Mouse (Mus musculus) forebrain, embryonic 14.5 days (tissue): ENCODE data around the gene Syt17. TPM values are rescaled to one million over a fixed set of nuclear protein-coding genes. Genes with fewer than 3 reads are reported as not detected.

Experiments used
- ATAC-seq: fragments of 200-750 bp; cut with Nextera tagmentation; 2 replicates; pipeline ENCODE4 v1.8.0; 2017; ENCODE audit warnings: mild to moderate bottlenecking, moderate library complexity
- DNase-seq: peaks from one replicate; pipeline ENCODE4 v3.0.0-alpha.2; 2015; ENCODE audit warnings: low spot score
- H3K27ac ChIP-seq: fragments of 300-500 bp; sonication (generic); 2 replicates; pipeline ENCODE4 v1.5.1; 2014; ENCODE audit warnings: low read depth, mild to moderate bottlenecking, control low read depth, low read length, moderate library complexity
- H3K27me3 ChIP-seq: fragments of 300-500 bp; sonication (generic); replicated peaks from 2 replicates; pipeline ENCODE4 v1.6.1; 2014; ENCODE audit warnings: low read length, control low read depth, mixed read lengths; ENCODE audit not compliant: control insufficient read depth, insufficient read depth
- H3K36me3 ChIP-seq: fragments of 300-500 bp; sonication (generic); 2 replicates; pipeline ENCODE4 v1.6.1; 2014; ENCODE audit warnings: low read length, control low read depth; ENCODE audit not compliant: control insufficient read depth, insufficient read depth
- H3K4me1 ChIP-seq: fragments of 300-500 bp; sonication (generic); 2 replicates; pipeline ENCODE4 v1.6.1; 2014; ENCODE audit warnings: antibody characterized with exemption, low read length, control low read depth; ENCODE audit not compliant: control insufficient read depth, insufficient read depth
- H3K4me2 ChIP-seq: fragments of 300-500 bp; sonication (generic); 2 replicates; pipeline ENCODE4 v1.6.1; 2014; ENCODE audit warnings: mild to moderate bottlenecking, control low read depth, low read length
- H3K4me3 ChIP-seq: fragments of 300-500 bp; sonication (generic); 2 replicates; pipeline ENCODE4 v1.5.1; 2014; ENCODE audit warnings: low read depth, low read length, control low read depth
- H3K9ac ChIP-seq: fragments of 300-500 bp; sonication (generic); 2 replicates; pipeline ENCODE4 v1.6.1; 2014; ENCODE audit warnings: mild to moderate bottlenecking, low read length, control low read depth, moderate library complexity
- H3K9me3 ChIP-seq: fragments of 300-500 bp; sonication (generic); replicated peaks from 2 replicates; pipeline ENCODE4 v1.6.1; 2016; ENCODE audit warnings: low read length, control low read depth, mixed read lengths; ENCODE audit not compliant: control insufficient read depth
- WGBS: fragments of 180-500 bp; shearing (Covaris S2); extraction: QIAGEN DNeasy Blood & Tissue Kit; methylation state at CpG from one replicate; pipeline ENCODE4 v1.1.7; 2014; 5-methylcytosine and 5-hydroxymethylcytosine counted together
- polyA plus RNA-seq: library from polyadenylated mRNA; unstranded; fragments of >200 nt; fragmentation: Nextera tagmentation; extraction: Ambion mirVana; gene quantifications from 2 replicates; pipeline ENCODE4 v1.2.1, GENCODE M21; 2014

Gene Syt17
- polyA plus RNA-seq, 1 experiment from 2014 or later, result 5.0 TPM

GRCm38 (mm10) chr7:118468060-118468459 lies 20.0 kb upstream of the Syt17 start:
- no peaks in the 10 kb centered on the region for H3K27me3 ChIP-seq
- no peak overlapping the region for H3K27ac ChIP-seq
- H3K9me3 ChIP-seq, result no peaks in the 10 kb centered on the region
- no peak overlapping the region for H3K4me2 ChIP-seq
- H3K36me3 ChIP-seq, result no peaks in the 10 kb centered on the region
- no peak overlapping the region for H3K4me3 ChIP-seq
- 93% methylated on average over 3 of the region's 3 CpGs for whole genome bisulfite sequencing
- no peak overlapping the region for H3K9ac ChIP-seq
- H3K4me1 ChIP-seq, result 0 out of 2 replicates have a peak, but pooled peaks cover 2% of the 10 kb centered on the region
- DNase-seq (no peak), ATAC-seq (no peak)

- Histone ChIP-seq H3K9ac (no peak overlapping the region), H3K36me3 (no peaks in the 10 kb centered on the region), H3K4me2 (no peak overlapping the region), H3K9me3 (no peaks in the 10 kb centered on the region), H3K4me3 (no peak overlapping the region), H3K27ac (no peak overlapping the region), H3K27me3 (no peaks in the 10 kb centered on the region), H3K4me1 (0 out of 2 replicates have a peak, but pooled peaks cover 4% of the 10 kb centered on the region)
- DNase-seq, result no peak
- WGBS, result 68% methylated on average over 4 of the region's 4 CpGs
- no peak for ATAC-seq
These were observed 16.4 kb upstream of the Syt17 start for GRCm38 (mm10) chr7:118464432-118464831.

- WGBS, result 30% methylated on average over 11 of the region's 11 CpGs
- Histone ChIP-seq H3K9ac (no peak overlapping the region), H3K4me2 (no peak overlapping the region), H3K27ac (no peak overlapping the region), H3K36me3 (no peaks in the 10 kb centered on the region), H3K4me3 (no peak overlapping the region), H3K4me1 (0 out of 2 replicates have a peak, but pooled peaks cover 4% of the 10 kb centered on the region), H3K27me3 (no peaks in the 10 kb centered on the region), H3K9me3 (no peaks in the 10 kb centered on the region)
- DNase-seq (peak; percentile 26), ATAC-seq (peak; percentile 23; the same call in 1 of the 2 replicates)
These were observed 15.1 kb upstream of the Syt17 start for GRCm38 (mm10) chr7:118462818-118463762.

- Histone ChIP-seq H3K36me3 (no peaks in the 10 kb centered on the region), H3K27me3 (no peaks in the 10 kb centered on the region), H3K4me2 (no peak overlapping the region), H3K4me3 (no peak overlapping the region), H3K9me3 (no peaks in the 10 kb centered on the region), H3K4me1 (0 out of 2 replicates have a peak, but pooled peaks cover 4% of the 10 kb centered on the region), H3K27ac (no peak overlapping the region), H3K9ac (no peak overlapping the region)
- ATAC-seq, result no peak
- DNase-seq, result no peak
- WGBS, result 66% methylated on average over 16 of the region's 16 CpGs
These were observed 13.5 kb upstream of the Syt17 start for GRCm38 (mm10) chr7:118461400-118462136.

- Histone ChIP-seq H3K4me1 (no peaks in the 10 kb centered on the region), H3K27me3 (no peaks in the 10 kb centered on the region), H3K4me3 (no peak overlapping the region), H3K4me2 (no peak overlapping the region), H3K36me3 (no peaks in the 10 kb centered on the region), H3K9me3 (no peaks in the 10 kb centered on the region), H3K9ac (no peak overlapping the region), H3K27ac (no peak overlapping the region)
- peak; percentile 43 for DNase-seq
- ATAC-seq, result no peak
- 57% methylated on average over 4 of the region's 4 CpGs for WGBS
These were observed 5.7 kb upstream of the Syt17 start for GRCm38 (mm10) chr7:118453722-118454121.

GRCm38 (mm10) chr7:118452940-118453339 lies 4.9 kb upstream of the Syt17 start:
- WGBS, result 55% methylated on average over 2 of the region's 2 CpGs

GRCm38 (mm10) chr7:118447291-118448133 lies 510 bp downstream of the Syt17 start:
- H3K4me1 ChIP-seq, result peaks cover 9% of the 10 kb centered on the region
- no peaks in the 10 kb centered on the region for H3K36me3 ChIP-seq
- no peak overlapping the region for H3K27ac ChIP-seq
- peak overlapping the region; percentile 57 for H3K4me3 ChIP-seq
- DNase-seq (peak; percentile 62), ATAC-seq (peak; percentile 69)
- WGBS, result under 1% methylated on average over 65 of the region's 65 CpGs
- peak overlapping the region; percentile 69 for H3K9ac ChIP-seq
- peak overlapping the region; percentile 97 for H3K4me2 ChIP-seq
- no peaks in the 10 kb centered on the region for H3K27me3 ChIP-seq
- no peaks in the 10 kb centered on the region for H3K9me3 ChIP-seq

More at GRCm38 (mm10) chr7:118452940-118453339, 4.9 kb upstream of the Syt17 start:
- Histone ChIP-seq H3K4me2 (no peak overlapping the region), H3K4me1 (peaks cover 6% of the 10 kb centered on the region), H3K27me3 (no peaks in the 10 kb centered on the region), H3K27ac (no peak overlapping the region), H3K9ac (no peak overlapping the region), H3K9me3 (no peaks in the 10 kb centered on the region), H3K4me3 (no peak overlapping the region), H3K36me3 (no peaks in the 10 kb centered on the region)
- ATAC-seq (no peak), DNase-seq (no peak)

GRCm38 (mm10) chr7:118443895-118444485 lies 4.0 kb downstream of the Syt17 start:
- Histone ChIP-seq H3K27ac (no peak overlapping the region), H3K4me1 (peaks cover 9% of the 10 kb centered on the region), H3K36me3 (no peaks in the 10 kb centered on the region), H3K4me2 (no peak overlapping the region), H3K4me3 (no peak overlapping the region), H3K27me3 (no peaks in the 10 kb centered on the region), H3K9ac (no peak overlapping the region), H3K9me3 (no peaks in the 10 kb centered on the region)
- 62% methylated on average over 7 of the region's 7 CpGs for WGBS
- ATAC-seq, result no peak
- no peak for DNase-seq
